Mouse (Mus musculus): ENCODE data around the gene Ccar1.
"Not testable (repeated sequence)": the region's sequence is repeated elsewhere in the genome, so short reads cannot be mapped to it uniquely, and the experiment has no call there.

DNA sequence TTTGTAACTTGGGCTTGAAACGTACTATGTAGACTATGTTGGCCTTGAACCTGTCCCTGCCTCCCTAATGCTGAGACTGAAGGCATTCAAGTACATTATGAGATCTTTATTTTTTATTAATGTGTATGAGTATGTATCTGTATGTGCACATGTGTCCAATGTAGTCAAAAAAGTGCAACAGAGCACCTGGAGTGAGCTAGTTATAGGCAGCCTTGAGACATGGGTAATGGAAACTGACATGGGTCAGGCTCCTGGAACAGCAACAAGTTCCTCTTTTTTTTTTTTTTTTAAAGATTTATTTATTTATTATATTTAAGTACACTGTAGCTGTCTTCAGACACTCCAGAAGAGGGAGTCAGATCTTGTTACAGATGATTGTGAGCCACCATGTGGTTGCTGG lies 10.3 kb downstream of the Ccar1 start:
- not testable (repeated sequence) for TF ChIP-seq CTCF (IDR thresholded peaks at IDR 0.05; ENCODE audit: extremely low read depth, insufficient read length, insufficient replicate concordance, low read depth, low read length); POLR2A (IDR thresholded peaks at IDR 0.05; ENCODE audit: low read depth, low read length)

Measured in small intestine, adult 2 months (tissue).